8 mouse cellular contexts compared by ENCODE assay signal in genomic region chr1:51265118-51265800, GRCm38 (mm10). TPM values are rescaled to one million over a fixed set of nuclear protein-coding genes. Genes with fewer than 3 reads are reported as not detected.
A peak's percentile ranks its signal among the peaks of the same experiment; 100 is the strongest.
DNase-seq lines count a peak whose midpoint lies in the region; ATAC-seq and TF ChIP-seq lines count a peak whose summit lies in the region.

No protein-coding gene starts in this region.

- peak overlapping the region; percentile 42; the same call in 1 of the 2 replicates for H3K27ac ChIP-seq in left cerebral cortex, adult 2 months
- H3K27ac ChIP-seq in stomach, embryonic 14.5 days (ENCODE audit: low read length) = peak overlapping the region; percentile 72
- no peak overlapping the region for H3K27ac ChIP-seq in thymus, adult 2 months (ENCODE audit: control insufficient read depth, insufficient read depth, low read length)

- no peaks in the 10 kb centered on the region for H3K36me3 ChIP-seq in stomach, embryonic 14.5 days (ENCODE audit: control insufficient read depth, insufficient read depth, low read length)
- H3K36me3 ChIP-seq in thymus, adult 2 months (ENCODE audit: control insufficient read depth, insufficient read depth, low read length) = no peaks in the 10 kb centered on the region

- WGBS in stomach, embryonic 14.5 days = 19% methylated on average over 5 of the region's 5 CpGs
- WGBS in thymus, adult 2 months = 68% methylated on average over 5 of the region's 5 CpGs

- DNase-seq in left cerebral cortex, adult 2 months (ENCODE audit: extremely low spot score in 1 of 2, low spot score in 2 of 2) = no peak
- no peak for DNase-seq in left cerebral cortex, postnatal 4 days
- peak; percentile 83 for DNase-seq in heart, adult 8-10 months (ENCODE audit: low spot score)
- DNase-seq in kidney, postnatal 10 days = peak; percentile 39
- no peak for DNase-seq in frontal cortex, postnatal 14 days (ENCODE audit: low spot score in 2 of 2)
- DNase-seq in thymus, adult 2 months = no peak
- DNase-seq in layer of hippocampus, postnatal 36 days = no peak

- H3K4me3 ChIP-seq in left cerebral cortex, adult 2 months = no peak overlapping the region
- no peak overlapping the region for H3K4me3 ChIP-seq in stomach, embryonic 14.5 days (ENCODE audit: low read depth, low read length)
- H3K4me3 ChIP-seq in thymus, adult 2 months (ENCODE audit: control insufficient read depth, insufficient read depth, low read length) = no peak overlapping the region

- no peak for TF ChIP-seq CTCF in left cerebral cortex, adult 2 months (IDR thresholded peaks at IDR 0.05)
- TF ChIP-seq CTCF in thymus, adult 2 months (IDR thresholded peaks at IDR 0.05; ENCODE audit: borderline replicate concordance, control insufficient read depth, extremely low read depth, insufficient read depth, low read length, poor library complexity) = no peak

- no peak overlapping the region for H3K9ac ChIP-seq in stomach, embryonic 14.5 days (replicated peaks; ENCODE audit: low read depth, low read length)

- ATAC-seq in stomach, embryonic 14.5 days (ENCODE audit: insufficient number of reproducible peaks, insufficient read depth, low FRiP score, low read depth) = no peak

- H3K9me3 ChIP-seq in stomach, embryonic 14.5 days (ENCODE audit: control insufficient read depth, low read depth, low read length) = no peaks in the 10 kb centered on the region

- TF ChIP-seq POLR2A in thymus, adult 2 months (IDR thresholded peaks at IDR 0.05; ENCODE audit: control insufficient read depth, extremely low read depth, insufficient read depth, low read length, poor library complexity) = no peak

- H3K4me1 ChIP-seq in stomach, embryonic 14.5 days (ENCODE audit: control insufficient read depth, insufficient read depth, low read length) = peaks cover 25% of the 10 kb centered on the region
- no peaks in the 10 kb centered on the region for H3K4me1 ChIP-seq in thymus, adult 2 months (replicated peaks; ENCODE audit: control insufficient read depth, insufficient read depth, low read length)

- H3K27me3 ChIP-seq in stomach, embryonic 14.5 days (ENCODE audit: control insufficient read depth, insufficient read depth, low read length) = no peaks in the 10 kb centered on the region
- no peaks in the 10 kb centered on the region for H3K27me3 ChIP-seq in thymus, adult 2 months (ENCODE audit: control insufficient read depth, insufficient read depth, low read length)

- H3K4me2 ChIP-seq in stomach, embryonic 14.5 days (replicated peaks; ENCODE audit: low read depth, low read length) = no peak overlapping the region

- intact Hi-C loops in left cerebral cortex, adult 2 months (cut with DNase I) = loop anchor here (5.0 kb wide), 3 partner anchors 283 to 338 kb away; no protein-coding TSS in a partner anchor
- intact Hi-C loops in left cerebral cortex, postnatal 4 days (cut with DNase I) = no loop called here

RNA-seq across cellular contexts. Expression of gene Cavin2, which starts 23.7 kb away (rescaled TPM):
- 10 to 100 TPM in 1 of 2 experiments, 1 to 10 TPM in 1; 8.7 to 10.7 TPM for total RNA-seq in left cerebral cortex, adult 2 months (2021)
- total RNA-seq in left cerebral cortex, postnatal 4 days (2021) = 1 to 10 TPM; 2.9 to 3.4 TPM
- total RNA-seq in heart, adult 8-10 months (2022) = 100 to 1,000 TPM; 108 to 136 (median 118) TPM
- polyA plus RNA-seq in stomach, embryonic 14.5 days (2014; fragmentation: Nextera tagmentation; extraction: Ambion mirVana) = 88.5 and 94.3 TPM in 2 replicates
- 4.8 and 9.4 TPM in 2 replicates for polyA plus RNA-seq in thymus, adult 2 months (2012; rRNA removed)
- total RNA-seq in layer of hippocampus, postnatal 36 days (2021) = 1 to 10 TPM; 6.3 to 7.6 TPM

Comparison
In these comparisons a context has a peak if more than half of its experiments do, and no peak if none do; other contexts are left out.
1. DNase-seq: peak in heart, adult 8-10 months (single experiment) and kidney, postnatal 10 days (single experiment); none in left cerebral cortex, adult 2 months (0 of 2), left cerebral cortex, postnatal 4 days (single experiment), frontal cortex, postnatal 14 days (0 of 2), thymus, adult 2 months (single experiment) and layer of hippocampus, postnatal 36 days (0 of 2).
2. RNA of gene Cavin2, which starts 23.7 kb away (total RNA-seq): 108 to 136 TPM in heart, adult 8-10 months; 8.7 to 10.7 TPM in left cerebral cortex, adult 2 months, 6.3 to 7.6 TPM in layer of hippocampus, postnatal 36 days and 2.9 to 3.4 TPM in left cerebral cortex, postnatal 4 days; every median in the first group is over 4 times any median in the second.